Mouse (Mus musculus) C2C12 (cell line): ENCODE measurements around the gene Stra8.

Experiments used
- CTCF ChIP-seq: IDR thresholded peaks from one replicate; pipeline ENCODE4 v1.5.1; 2011; ENCODE audit not compliant: control insufficient read depth, insufficient read depth, insufficient read length
- MAX ChIP-seq: IDR thresholded peaks from one replicate; pipeline ENCODE4 v1.6.1; 2011; ENCODE audit warnings: mild to moderate bottlenecking, control low read depth
- MYOG ChIP-seq: IDR thresholded peaks from one replicate; pipeline ENCODE4 v1.6.1; 2011; ENCODE audit not compliant: control insufficient read depth, insufficient read length; ENCODE audit errors: extremely low read depth

DNA sequence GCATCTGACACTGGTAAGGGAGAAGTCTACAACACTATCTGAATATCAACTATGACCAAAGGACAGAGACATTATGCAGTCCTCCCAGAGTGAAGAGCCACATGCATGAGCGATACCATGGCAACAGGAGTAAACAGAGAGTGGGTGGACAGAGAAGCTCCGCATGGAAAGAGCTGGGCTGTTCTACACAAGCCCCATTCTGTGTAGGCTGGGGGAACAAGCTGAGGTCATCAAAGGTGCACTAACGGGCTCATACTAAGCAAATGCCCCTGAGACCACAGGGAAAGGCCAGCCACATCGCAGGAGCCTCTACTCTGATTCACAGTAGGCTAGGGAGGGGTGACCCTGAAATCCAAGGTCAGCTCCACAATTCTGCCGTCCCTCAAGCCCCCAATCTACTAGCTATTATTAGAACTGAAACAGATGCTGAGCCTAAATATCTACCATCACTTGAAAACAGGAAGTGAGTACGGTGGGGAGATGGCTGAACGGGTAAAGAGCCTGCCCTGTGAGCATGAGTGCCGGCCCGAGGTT, 18.0 kb upstream of the Stra8 start:
- TF ChIP-seq MYOG (no peak), CTCF (no peak), MAX (no peak)
